Mouse (Mus musculus): ENCODE measurements at regions not wholly inside any gene's neighbourhood (a gene's known extent, or its start where the extent isn't known, plus 50 kb on each side); places are given as distances from the start of the nearest gene placed in this dataset.

DNA sequence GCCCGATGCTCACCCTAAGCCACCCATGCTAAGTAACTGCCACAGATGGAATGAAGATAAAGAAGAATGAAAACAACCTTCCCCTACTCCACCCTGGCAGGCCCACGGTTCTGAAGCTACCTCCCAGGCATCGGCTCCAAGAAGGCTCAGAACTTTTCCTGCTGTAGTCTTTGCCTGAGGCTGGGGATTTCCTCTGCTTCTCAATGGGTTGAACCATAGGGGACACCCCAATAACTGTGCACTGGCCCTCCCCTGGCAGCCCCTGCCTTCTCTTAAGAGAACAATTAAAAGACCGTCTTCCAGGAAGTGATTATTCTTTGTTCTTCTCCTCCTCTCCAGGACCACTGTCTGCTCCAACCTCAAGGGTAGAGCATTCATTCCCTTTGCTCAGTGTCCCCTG is 191.9 kb downstream of the Maf start:
- Histone ChIP-seq H3K27me3 (replicated peaks) (no peaks in the 10 kb centered on the region), H3K27ac (no peak overlapping the region), H3K4me3 (replicated peaks) (no peak overlapping the region), H3K36me3 (no peaks in the 10 kb centered on the region), H3K9me3 (no peaks in the 10 kb centered on the region), H3K4me2 (no peak overlapping the region), H3K9ac (no peak overlapping the region), H3K4me1 (no peaks in the 10 kb centered on the region)
- no peak for ATAC-seq (ENCODE audit: insufficient read depth, low FRiP score, low read depth)
- WGBS: 58% methylated on average over 4 of the region's 4 CpGs

DNA sequence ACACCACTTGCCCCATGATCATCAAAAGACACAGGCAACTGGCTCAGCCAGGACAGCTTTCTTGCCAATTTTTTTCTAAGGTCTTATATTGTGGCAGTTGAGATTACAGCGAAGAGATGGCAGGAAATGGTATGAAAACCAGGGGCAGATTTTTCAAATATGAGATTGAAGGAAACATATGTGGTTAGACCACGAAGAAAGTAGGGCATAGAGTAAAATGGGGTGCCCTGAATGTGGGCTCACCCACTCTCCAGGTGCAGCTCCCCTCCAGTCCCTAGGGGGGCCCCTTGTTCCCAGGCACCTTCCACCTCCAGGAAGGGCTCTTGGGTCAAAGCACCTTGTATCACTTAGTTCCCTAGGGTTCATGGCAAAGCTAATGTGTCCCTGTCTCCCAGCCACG is 193.1 kb downstream of the Maf start:
- H3K9ac ChIP-seq: no peak overlapping the region
- H3K4me1 ChIP-seq: no peaks in the 10 kb centered on the region
- H3K27ac ChIP-seq: no peak overlapping the region
- no peak for ATAC-seq (ENCODE audit: insufficient read depth, low FRiP score, low read depth)
- no peaks in the 10 kb centered on the region for H3K9me3 ChIP-seq
- no peaks in the 10 kb centered on the region for H3K27me3 ChIP-seq (replicated peaks)
- H3K4me3 ChIP-seq (replicated peaks): no peak overlapping the region
- H3K36me3 ChIP-seq: no peaks in the 10 kb centered on the region
- WGBS: 69% methylated on average over 3 of the region's 3 CpGs
- H3K4me2 ChIP-seq: no peak overlapping the region

DNA sequence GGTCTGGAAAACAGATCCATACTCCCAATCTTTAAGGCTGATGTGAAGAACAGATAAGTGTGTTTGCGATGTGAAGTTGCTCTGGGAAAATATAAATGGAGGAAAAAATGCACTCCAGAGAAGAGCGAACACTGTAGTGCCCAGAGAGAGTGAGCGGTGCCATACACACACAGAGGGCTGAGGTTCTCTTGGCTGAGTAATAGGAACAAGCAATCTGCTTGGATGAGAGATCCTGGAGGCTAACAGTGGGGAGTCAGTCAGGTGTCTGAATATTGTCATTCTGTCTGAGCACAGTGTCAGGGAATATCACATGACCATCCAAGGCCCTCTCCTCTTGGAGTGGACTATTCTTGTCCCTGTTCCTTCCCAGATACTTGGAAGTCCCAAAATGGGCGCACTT is 200.4 kb downstream of the Maf start:
- WGBS: 81% methylated on average over 4 of the region's 4 CpGs
- no peaks in the 10 kb centered on the region for H3K36me3 ChIP-seq
- no peaks in the 10 kb centered on the region for H3K4me1 ChIP-seq
- no peaks in the 10 kb centered on the region for H3K27me3 ChIP-seq (replicated peaks)
- ATAC-seq (ENCODE audit: insufficient read depth, low FRiP score, low read depth): no peak
- no peak overlapping the region for H3K4me3 ChIP-seq (replicated peaks)
- no peaks in the 10 kb centered on the region for H3K9me3 ChIP-seq
- no peak overlapping the region for H3K9ac ChIP-seq
- no peak overlapping the region for H3K27ac ChIP-seq
- no peak overlapping the region for H3K4me2 ChIP-seq

DNA sequence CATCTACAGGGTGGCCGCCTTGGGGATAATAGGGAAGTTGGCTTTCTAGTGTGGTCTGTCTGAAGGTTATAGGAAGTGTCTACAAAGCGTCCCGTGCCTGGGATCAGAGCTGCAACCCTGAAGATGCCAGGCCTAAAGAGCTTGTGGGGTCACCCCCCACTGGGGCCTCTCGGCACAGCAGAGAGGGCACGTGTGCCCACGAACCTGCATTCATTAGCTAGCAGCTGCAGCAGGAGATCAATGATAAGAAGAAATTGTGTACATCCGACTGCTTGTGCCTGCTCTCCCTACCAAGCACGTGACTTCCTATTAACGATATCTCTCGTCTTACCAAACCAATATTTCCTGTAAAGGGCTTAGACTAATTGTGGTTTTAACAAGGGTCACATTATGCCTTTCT is 200.9 kb downstream of the Maf start:
- 62% methylated on average over 10 of the region's 10 CpGs for WGBS

DNA sequence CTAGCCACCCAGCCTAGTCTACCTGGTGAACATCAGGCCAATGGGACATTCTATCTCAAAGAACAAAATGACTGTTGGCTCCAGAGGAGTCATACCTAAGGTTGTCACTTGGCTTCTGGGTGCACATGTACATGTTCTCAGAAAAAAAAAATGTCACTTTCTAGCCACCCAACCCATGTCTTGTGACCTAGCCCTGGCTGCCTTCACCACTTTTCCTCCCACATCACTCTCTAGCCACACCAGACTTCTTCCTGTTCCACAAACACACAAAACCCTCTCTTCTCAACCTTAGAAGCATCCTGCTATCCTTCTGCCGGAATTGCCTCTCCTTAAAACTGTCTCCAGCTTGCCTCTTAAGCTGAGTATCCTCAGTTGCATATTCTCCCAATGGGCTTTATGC is 211.6 kb downstream of the Maf start:
- Histone ChIP-seq H3K9ac (no peak overlapping the region), H3K9me3 (no peaks in the 10 kb centered on the region), H3K27me3 (replicated peaks) (no peaks in the 10 kb centered on the region), H3K4me2 (no peak overlapping the region), H3K36me3 (no peaks in the 10 kb centered on the region), H3K27ac (no peak overlapping the region), H3K4me1 (no peaks in the 10 kb centered on the region), H3K4me3 (replicated peaks) (no peak overlapping the region)
- 82% methylated on average over 1 of the region's 1 CpGs for WGBS
- no peak for ATAC-seq (ENCODE audit: insufficient read depth, low FRiP score, low read depth)

More for the DNA sequence above, 200.9 kb downstream of the Maf start:
- ATAC-seq (ENCODE audit: insufficient read depth, low FRiP score, low read depth): no peak
- no peaks in the 10 kb centered on the region for H3K4me1 ChIP-seq
- H3K36me3 ChIP-seq: no peaks in the 10 kb centered on the region
- no peak overlapping the region for H3K4me2 ChIP-seq
- H3K9me3 ChIP-seq: no peaks in the 10 kb centered on the region
- no peaks in the 10 kb centered on the region for H3K27me3 ChIP-seq (replicated peaks)
- no peak overlapping the region for H3K27ac ChIP-seq
- H3K4me3 ChIP-seq (replicated peaks): no peak overlapping the region
- H3K9ac ChIP-seq: no peak overlapping the region

DNA sequence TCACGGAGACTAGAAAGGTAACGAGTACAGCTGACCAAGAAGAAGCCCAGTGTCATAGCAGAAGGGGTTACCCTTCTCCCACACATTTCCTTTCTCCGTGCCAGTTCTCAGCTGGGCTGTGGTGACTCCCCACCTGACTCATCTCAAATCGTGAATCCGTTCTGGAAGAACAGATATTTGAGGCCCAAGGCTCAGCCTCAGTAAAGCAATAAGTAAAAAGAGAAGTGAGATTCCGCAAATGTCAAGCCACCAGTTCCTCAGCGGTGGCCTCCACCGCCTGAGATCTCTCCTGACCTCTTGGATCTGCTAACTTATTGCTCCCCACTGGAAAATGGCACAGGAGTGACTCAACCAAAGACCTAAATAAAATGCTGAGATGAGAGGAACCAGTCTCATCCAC is 213.2 kb downstream of the Maf start:
- Histone ChIP-seq H3K4me3 (replicated peaks) (no peak overlapping the region), H3K9me3 (no peaks in the 10 kb centered on the region), H3K4me1 (no peaks in the 10 kb centered on the region), H3K27ac (no peak overlapping the region), H3K36me3 (no peaks in the 10 kb centered on the region), H3K4me2 (no peak overlapping the region), H3K27me3 (replicated peaks) (no peaks in the 10 kb centered on the region), H3K9ac (no peak overlapping the region)
- ATAC-seq (ENCODE audit: insufficient read depth, low FRiP score, low read depth): no peak
- 78% methylated on average over 8 of the region's 8 CpGs for WGBS

DNA sequence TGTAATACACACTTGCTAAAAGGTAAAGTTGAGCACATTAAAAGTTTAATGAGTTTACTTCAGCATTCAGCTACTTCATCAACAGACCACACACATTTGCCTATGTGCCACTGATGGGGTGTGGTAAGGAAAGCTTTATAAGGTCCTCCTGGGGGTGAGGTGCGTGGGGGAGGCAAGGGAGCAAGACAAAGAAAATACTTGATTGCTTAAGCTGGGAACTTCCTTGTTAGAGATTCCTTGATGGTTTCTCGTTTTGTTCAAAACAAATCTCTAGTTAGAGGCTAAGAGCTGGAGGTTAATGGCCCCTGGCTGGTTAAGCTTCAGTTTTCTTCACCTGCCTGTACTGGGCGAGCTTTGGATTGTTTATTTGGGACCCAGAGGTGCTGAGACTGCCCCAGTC is 220.7 kb downstream of the Maf start:
- H3K9me3 ChIP-seq: no peaks in the 10 kb centered on the region
- no peak overlapping the region for H3K4me3 ChIP-seq (replicated peaks)
- H3K4me2 ChIP-seq: no peak overlapping the region
- 34% methylated on average over 3 of the region's 3 CpGs for WGBS
- no peak overlapping the region for H3K27ac ChIP-seq
- H3K9ac ChIP-seq: no peak overlapping the region
- no peak for ATAC-seq (ENCODE audit: insufficient read depth, low FRiP score, low read depth)
- no peaks in the 10 kb centered on the region for H3K4me1 ChIP-seq
- no peaks in the 10 kb centered on the region for H3K27me3 ChIP-seq (replicated peaks)
- no peaks in the 10 kb centered on the region for H3K36me3 ChIP-seq

DNA sequence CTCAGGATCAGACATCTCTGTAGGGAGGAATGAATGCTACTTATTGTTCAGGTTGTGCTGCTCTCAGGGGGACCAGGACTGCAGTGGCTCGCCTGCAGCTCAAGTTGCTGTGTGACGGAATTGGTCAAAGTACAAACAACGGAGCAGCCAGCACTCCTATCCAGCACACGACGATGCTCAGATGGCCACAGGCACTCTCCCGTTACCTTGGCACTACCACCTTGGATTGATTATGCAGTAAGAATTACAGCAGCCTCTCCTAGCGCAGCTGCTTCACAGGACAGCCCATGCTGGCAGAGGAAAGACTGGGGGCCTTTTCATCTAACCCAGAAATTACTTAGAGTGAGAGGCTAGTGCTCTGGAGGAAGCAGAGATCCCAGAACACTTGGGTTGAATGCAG is 226.5 kb downstream of the Maf start:
- Histone ChIP-seq H3K9me3 (no peaks in the 10 kb centered on the region), H3K9ac (no peak overlapping the region), H3K36me3 (no peaks in the 10 kb centered on the region), H3K4me2 (no peak overlapping the region), H3K27ac (no peak overlapping the region), H3K4me3 (replicated peaks) (no peak overlapping the region), H3K27me3 (replicated peaks) (no peaks in the 10 kb centered on the region), H3K4me1 (no peaks in the 10 kb centered on the region)
- WGBS: 59% methylated on average over 7 of the region's 7 CpGs
- no peak for ATAC-seq (ENCODE audit: insufficient read depth, low FRiP score, low read depth)

DNA sequence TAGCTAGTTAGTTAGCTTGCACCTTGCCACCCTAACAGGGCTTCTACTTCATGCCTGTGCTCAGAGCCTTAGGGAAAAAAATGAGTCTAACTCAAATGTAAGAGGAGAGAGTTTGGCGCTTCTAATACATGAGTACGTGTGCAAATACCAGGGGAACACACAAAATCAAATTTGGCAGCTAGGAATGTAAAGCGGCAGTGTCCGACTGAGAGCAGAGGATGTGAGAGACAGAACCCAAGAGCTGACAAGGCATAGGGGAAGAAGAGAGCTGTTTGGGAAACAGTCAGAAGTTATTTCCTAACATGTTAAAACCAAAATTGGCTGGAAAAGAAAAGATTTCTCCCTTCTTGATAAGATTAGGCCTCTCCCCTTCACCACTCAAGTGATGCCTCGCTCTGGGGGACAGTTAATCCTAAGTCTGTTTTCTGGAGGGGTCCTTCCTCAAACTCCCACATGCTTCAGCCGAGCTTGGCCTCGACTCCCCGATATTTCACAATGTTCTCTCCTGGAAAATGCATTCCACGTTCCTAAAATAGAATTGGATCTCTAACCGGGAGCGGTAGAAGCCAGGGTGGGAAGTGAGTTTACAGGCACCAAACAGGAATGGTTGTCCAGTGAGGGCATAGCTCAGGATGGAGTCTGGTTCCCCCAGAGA is 229.1 kb downstream of the Maf start:
- Histone ChIP-seq H3K27me3 (replicated peaks) (no peaks in the 10 kb centered on the region; the same call in 1 of the 2 replicates), H3K9me3 (no peaks in the 10 kb centered on the region), H3K27ac (no peak overlapping the region; the same call in 1 of the 2 replicates), H3K4me3 (replicated peaks) (no peak overlapping the region), H3K9ac (no peak overlapping the region), H3K4me1 (no peaks in the 10 kb centered on the region), H3K36me3 (no peaks in the 10 kb centered on the region), H3K4me2 (no peak overlapping the region)
- WGBS: 63% methylated on average over 11 of the region's 11 CpGs
- 0 out of 2 replicates have a peak, but pooled peaks have one; percentile 7 for ATAC-seq (ENCODE audit: insufficient read depth, low FRiP score, low read depth)

DNA sequence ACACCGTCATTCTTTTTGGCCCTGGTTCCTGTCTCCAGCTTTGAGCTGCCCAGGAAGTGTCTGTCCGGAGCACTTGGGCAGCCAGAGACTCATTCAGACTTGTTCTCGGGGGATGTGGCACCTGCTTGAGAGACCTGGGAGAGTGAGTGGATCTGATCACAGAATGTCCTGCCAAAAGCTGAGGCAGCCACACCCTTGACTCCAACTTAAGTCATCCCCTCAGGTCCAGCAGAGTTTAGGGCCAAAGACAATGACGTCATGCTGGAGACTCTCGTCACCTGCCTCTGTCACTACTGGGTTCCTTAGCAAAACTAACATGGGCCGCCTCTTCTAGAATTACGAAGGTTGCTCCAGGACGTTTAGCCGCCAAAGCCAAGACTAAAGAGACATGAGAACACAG is 231.5 kb downstream of the Maf start:
- Histone ChIP-seq H3K27ac (no peak overlapping the region), H3K4me2 (no peak overlapping the region), H3K4me1 (no peaks in the 10 kb centered on the region), H3K27me3 (replicated peaks) (no peaks in the 10 kb centered on the region; the same call in 1 of the 2 replicates), H3K36me3 (no peaks in the 10 kb centered on the region), H3K9me3 (no peaks in the 10 kb centered on the region), H3K4me3 (replicated peaks) (no peak overlapping the region), H3K9ac (no peak overlapping the region)
- 86% methylated on average over 9 of the region's 9 CpGs for WGBS
- no peak for ATAC-seq (ENCODE audit: insufficient read depth, low FRiP score, low read depth)

DNA sequence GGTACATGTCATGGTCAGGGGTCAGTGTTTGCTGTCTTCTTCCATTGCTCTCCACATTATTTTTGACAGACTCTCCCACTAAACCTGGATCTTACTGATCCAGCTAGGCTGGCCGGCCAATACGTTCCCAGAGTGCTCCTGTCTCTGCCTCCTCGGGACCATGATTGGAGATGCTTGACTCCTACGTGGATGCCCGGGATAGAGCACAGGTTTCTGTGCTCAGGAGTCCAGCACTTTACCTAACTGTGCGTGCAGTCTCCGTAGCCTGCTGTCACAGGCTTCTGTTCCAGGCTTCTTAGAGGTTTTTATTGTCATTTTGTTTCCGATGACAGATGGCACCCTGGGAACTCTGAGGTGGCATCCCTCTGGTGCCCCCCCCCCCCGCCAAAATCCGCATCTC is 232.4 kb downstream of the Maf start:
- no peak overlapping the region for H3K4me3 ChIP-seq (replicated peaks)
- H3K9ac ChIP-seq: no peak overlapping the region
- 84% methylated on average over 10 of the region's 10 CpGs for WGBS
- H3K27ac ChIP-seq: no peak overlapping the region
- no peaks in the 10 kb centered on the region for H3K36me3 ChIP-seq
- H3K9me3 ChIP-seq: no peaks in the 10 kb centered on the region
- H3K4me1 ChIP-seq: no peaks in the 10 kb centered on the region
- no peaks in the 10 kb centered on the region; the same call in 1 of the 2 replicates for H3K27me3 ChIP-seq (replicated peaks)
- ATAC-seq (ENCODE audit: insufficient read depth, low FRiP score, low read depth): no peak
- no peak overlapping the region for H3K4me2 ChIP-seq

DNA sequence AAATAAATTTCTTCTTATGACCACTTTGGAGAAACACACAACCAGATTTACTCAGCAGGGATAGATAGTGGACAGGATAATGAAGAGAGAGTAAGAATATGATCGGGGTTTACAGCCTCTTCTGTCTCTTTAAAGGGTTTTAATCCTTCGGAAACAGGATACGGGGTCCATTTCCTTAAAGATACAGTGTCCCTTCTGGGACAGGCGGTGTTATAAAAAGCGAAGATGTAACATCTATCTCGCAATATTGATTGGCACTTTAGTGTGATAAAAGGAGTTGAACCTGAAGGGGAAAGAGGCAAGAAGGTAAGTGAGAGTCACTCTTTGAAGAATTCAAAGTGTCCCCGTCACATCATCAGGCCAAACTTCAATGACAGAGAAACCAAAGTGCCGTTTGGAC is 233.6 kb downstream of the Maf start:
- Histone ChIP-seq H3K4me3 (replicated peaks) (no peak overlapping the region), H3K4me2 (no peak overlapping the region)
- WGBS: 55% methylated on average over 8 of the region's 8 CpGs

DNA sequence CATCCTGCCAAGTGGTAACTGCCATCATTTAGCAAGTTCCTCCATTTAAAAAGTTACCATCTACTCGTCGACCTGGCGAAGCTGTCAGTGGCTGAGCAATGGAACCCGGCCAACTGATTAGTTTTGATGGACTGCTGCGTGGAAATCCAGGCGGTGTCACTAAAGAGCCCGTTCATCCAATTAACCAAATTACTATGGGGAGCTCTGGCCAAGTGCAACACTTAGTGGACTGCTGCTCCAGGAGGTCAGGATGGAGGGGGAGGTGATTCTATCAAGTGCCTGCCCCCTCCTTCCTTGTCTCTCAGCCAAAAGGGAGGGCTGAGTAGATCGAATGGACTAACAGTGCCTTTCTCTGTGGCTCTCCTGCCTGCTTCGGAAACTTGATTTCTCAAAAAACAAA is 241.0 kb downstream of the Maf start:
- no peak for ATAC-seq (ENCODE audit: insufficient read depth, low FRiP score, low read depth)
- Histone ChIP-seq H3K9ac (no peak overlapping the region), H3K4me2 (no peak overlapping the region), H3K4me1 (no peaks in the 10 kb centered on the region), H3K27me3 (replicated peaks) (peaks cover 15% of the 10 kb centered on the region; the same call in 1 of the 2 replicates), H3K36me3 (no peaks in the 10 kb centered on the region), H3K9me3 (no peaks in the 10 kb centered on the region), H3K27ac (no peak overlapping the region), H3K4me3 (replicated peaks) (no peak overlapping the region)
- 40% methylated on average over 9 of the region's 9 CpGs for WGBS

More for the DNA sequence above, 233.6 kb downstream of the Maf start:
- no peaks in the 10 kb centered on the region for H3K9me3 ChIP-seq
- no peak overlapping the region for H3K9ac ChIP-seq
- no peaks in the 10 kb centered on the region for H3K36me3 ChIP-seq
- no peak for ATAC-seq (ENCODE audit: insufficient read depth, low FRiP score, low read depth)
- no peak overlapping the region for H3K27ac ChIP-seq
- H3K27me3 ChIP-seq (replicated peaks): no peaks in the 10 kb centered on the region; the same call in 1 of the 2 replicates
- H3K4me1 ChIP-seq: no peaks in the 10 kb centered on the region
